Mouse (Mus musculus) right cerebral cortex, postnatal 10 days (tissue): Measurements from ENCODE around the gene Mrgprf.

Experiments
- DNase-seq, 2 experiments: peaks; one replicate each; pipeline ENCODE4 v3.0.0; 2021; ENCODE audit warnings: low spot score in 2 of 2

Mrgprf gene

GRCm38 (mm10) chr7:145335199-145335598 lies 34.6 kb downstream of the Mrgprf start:
- DNase-seq, result peak; percentile 35 to 57

- no peak for DNase-seq
Measured at GRCm38 (mm10) chr7:145335616-145336332, 35.1 kb downstream of the Mrgprf start.

- DNase-seq, result no peak
Measured at GRCm38 (mm10) chr7:145337889-145338288, 37.3 kb downstream of the Mrgprf start.

- DNase-seq, result no peak
Measured at GRCm38 (mm10) chr7:145340248-145340904, 39.7 kb downstream of the Mrgprf start.
